Mouse (Mus musculus) testis, adult 2 months (tissue): ENCODE measurements at regions not wholly inside any gene's neighbourhood (a gene's known extent, or its start where the extent isn't known, plus 50 kb on each side); places are given as distances from the start of the nearest gene placed in this dataset.

Experiments
- H3K27ac ChIP-seq: fragments of 200-500 bp; 2 replicates; pipeline ENCODE4 v1.5.1; 2012; ENCODE audit warnings: low read depth, low read length; ENCODE audit not compliant: control insufficient read depth, insufficient read depth
- H3K27me3 ChIP-seq: fragments of 200-500 bp; 2 replicates; pipeline ENCODE4 v1.6.1; 2012; ENCODE audit warnings: mild to moderate bottlenecking, low read length, moderate library complexity; ENCODE audit not compliant: control insufficient read depth, insufficient read depth
- H3K36me3 ChIP-seq: fragments of 200-500 bp; 2 replicates; pipeline ENCODE4 v1.6.1; 2012; ENCODE audit warnings: mild to moderate bottlenecking, low read length; ENCODE audit not compliant: control insufficient read depth, insufficient read depth
- H3K4me1 ChIP-seq: fragments of 200-500 bp; 2 replicates; pipeline ENCODE4 v1.6.1; 2012; ENCODE audit warnings: low read length; ENCODE audit not compliant: control insufficient read depth, insufficient read depth
- H3K4me3 ChIP-seq: fragments of 200-500 bp; 2 replicates; pipeline ENCODE4 v1.5.1; 2012; ENCODE audit warnings: low read depth, mild to moderate bottlenecking, low read length, moderate library complexity, mixed read lengths; ENCODE audit not compliant: control insufficient read depth
- CTCF ChIP-seq: fragments of 200-500 bp; IDR thresholded peaks from 2 replicates; pipeline ENCODE4 v1.5.1; 2012; ENCODE audit warnings: low read depth, mild to moderate bottlenecking, inconsistent platforms, low read length, moderate library complexity; ENCODE audit not compliant: control insufficient read depth, insufficient read depth, insufficient replicate concordance
- POLR2A ChIP-seq: fragments of 200-500 bp; IDR thresholded peaks from 2 replicates; pipeline ENCODE4 v1.6.1; 2012; ENCODE audit warnings: low read depth, mild to moderate bottlenecking, inconsistent platforms, low read length, moderate library complexity; ENCODE audit not compliant: control insufficient read depth

GRCm38 (mm10) chr17:10095841-10096301 lies 223.8 kb downstream of the Qk start:
- H3K36me3 ChIP-seq, result no peaks in the 10 kb centered on the region
- H3K4me3 ChIP-seq, result no peak overlapping the region
- TF ChIP-seq CTCF, result no peak
- no peak for TF ChIP-seq POLR2A
- H3K27me3 ChIP-seq, result no peaks in the 10 kb centered on the region
- H3K4me1 ChIP-seq, result no peaks in the 10 kb centered on the region
- no peak overlapping the region for H3K27ac ChIP-seq

- Histone ChIP-seq H3K4me3 (no peak overlapping the region), H3K27me3 (no peaks in the 10 kb centered on the region), H3K27ac (peak overlapping the region; percentile 48), H3K36me3 (no peaks in the 10 kb centered on the region), H3K4me1 (no peaks in the 10 kb centered on the region)
- TF ChIP-seq CTCF (no peak), POLR2A (no peak)
These were observed 225.5 kb downstream of the Qk start for GRCm38 (mm10) chr17:10094108-10094521.

- H3K27ac ChIP-seq, result no peak overlapping the region
- no peak overlapping the region for H3K4me3 ChIP-seq
- TF ChIP-seq CTCF (no peak), POLR2A (no peak)
- no peaks in the 10 kb centered on the region for H3K4me1 ChIP-seq
- no peaks in the 10 kb centered on the region for H3K27me3 ChIP-seq
- H3K36me3 ChIP-seq, result no peaks in the 10 kb centered on the region
These were observed 226.1 kb downstream of the Qk start for GRCm38 (mm10) chr17:10093437-10094107.

GRCm38 (mm10) chr17:10087192-10087886 lies 232.3 kb downstream of the Qk start:
- H3K36me3 ChIP-seq, result no peaks in the 10 kb centered on the region
- H3K27me3 ChIP-seq, result no peaks in the 10 kb centered on the region
- no peaks in the 10 kb centered on the region for H3K4me1 ChIP-seq
- TF ChIP-seq POLR2A (no peak), CTCF (no peak)
- H3K4me3 ChIP-seq, result no peak overlapping the region
- H3K27ac ChIP-seq, result no peak overlapping the region

GRCm38 (mm10) chr17:10086558-10086957 lies 233.1 kb downstream of the Qk start:
- no peaks in the 10 kb centered on the region for H3K36me3 ChIP-seq
- H3K4me3 ChIP-seq, result no peak overlapping the region
- no peak overlapping the region for H3K27ac ChIP-seq
- no peaks in the 10 kb centered on the region for H3K27me3 ChIP-seq
- TF ChIP-seq CTCF (no peak), POLR2A (no peak)
- no peaks in the 10 kb centered on the region for H3K4me1 ChIP-seq

GRCm38 (mm10) chr17:10086132-10086531 lies 233.5 kb downstream of the Qk start:
- Histone ChIP-seq H3K36me3 (no peaks in the 10 kb centered on the region), H3K27ac (no peak overlapping the region), H3K4me1 (no peaks in the 10 kb centered on the region), H3K4me3 (no peak overlapping the region), H3K27me3 (no peaks in the 10 kb centered on the region)
- TF ChIP-seq POLR2A, result no peak
- TF ChIP-seq CTCF, result no peak

GRCm38 (mm10) chr17:10081721-10082120 lies 237.9 kb downstream of the Qk start:
- Histone ChIP-seq H3K36me3 (no peaks in the 10 kb centered on the region), H3K4me1 (no peaks in the 10 kb centered on the region), H3K27me3 (no peaks in the 10 kb centered on the region), H3K27ac (no peak overlapping the region), H3K4me3 (no peak overlapping the region)
- TF ChIP-seq POLR2A (no peak), CTCF (no peak)
